Mouse (Mus musculus) thymus, postnatal 36 days (tissue): ENCODE results near the gene Adck1.
A peak's percentile ranks its signal among the peaks of the same experiment; 100 is the strongest.

Experiments used
- DNase-seq, 2 experiments: peaks; one replicate each; pipeline ENCODE4 v3.0.0; 2022; ENCODE audit warnings: mixed read lengths in 2 of 2

Gene Adck1

DNA sequence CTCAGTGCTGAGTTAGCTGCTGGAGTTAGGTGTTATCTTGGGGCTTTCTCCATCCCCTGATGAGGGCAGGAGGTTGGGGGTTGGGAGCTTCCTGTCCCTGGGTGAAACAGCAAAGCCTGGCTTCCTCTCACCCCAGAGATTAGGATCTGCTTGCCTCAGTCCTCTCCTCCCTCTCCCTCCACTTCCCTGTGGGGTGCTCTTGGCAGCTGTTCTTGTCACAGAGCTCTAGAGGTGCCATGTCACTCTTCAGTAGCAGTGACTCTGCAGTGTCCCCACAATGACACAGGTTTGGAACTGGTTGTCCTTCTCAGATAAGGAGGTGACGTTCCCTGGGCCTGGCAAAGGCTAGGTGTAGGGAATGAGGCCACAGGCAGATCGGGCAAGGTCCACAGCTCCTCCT lies 68.4 kb downstream of the Adck1 start:
- peak in 1 of 2 experiments; percentile 33 for DNase-seq

DNA sequence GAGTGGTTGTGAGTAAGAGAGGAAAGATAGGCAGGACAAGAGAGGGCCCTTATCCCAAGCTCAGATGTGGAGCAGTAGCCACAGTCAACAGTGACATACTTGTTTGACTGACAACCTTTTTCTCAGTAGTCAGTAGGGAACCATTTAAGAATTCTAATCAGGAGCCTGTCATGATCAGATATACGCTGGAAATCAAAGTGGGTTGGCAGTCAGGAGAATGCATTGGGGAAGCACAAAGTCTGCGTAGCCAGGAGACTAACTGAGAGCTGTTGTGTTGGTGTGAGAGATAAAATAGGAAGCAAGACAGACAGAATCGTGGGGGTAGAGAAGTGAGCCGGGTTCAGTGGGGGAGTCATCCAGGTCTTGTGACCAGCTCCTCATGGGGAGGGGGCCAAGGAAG lies 71.9 kb downstream of the Adck1 start:
- no peak for DNase-seq

DNA sequence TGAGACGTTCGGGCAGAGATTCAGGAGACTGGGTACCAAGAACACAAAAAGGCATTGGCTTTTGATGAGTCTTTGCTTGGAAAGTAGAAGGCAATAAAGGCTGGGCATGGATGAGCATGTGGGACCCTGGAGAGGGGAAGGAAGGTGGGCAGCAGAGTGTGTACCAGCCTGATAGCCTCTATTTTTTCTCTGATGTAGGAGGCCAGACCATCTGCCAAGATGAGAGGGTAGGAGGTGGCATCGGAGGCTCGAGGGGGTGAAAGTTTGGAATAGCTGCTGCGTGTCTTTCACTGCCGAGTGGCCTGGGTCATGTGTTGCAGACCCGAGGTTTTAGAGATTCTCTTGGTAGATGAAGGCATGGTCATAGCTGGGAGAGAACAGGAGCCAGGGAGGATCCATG lies 72.8 kb downstream of the Adck1 start:
- no peak for DNase-seq

DNA sequence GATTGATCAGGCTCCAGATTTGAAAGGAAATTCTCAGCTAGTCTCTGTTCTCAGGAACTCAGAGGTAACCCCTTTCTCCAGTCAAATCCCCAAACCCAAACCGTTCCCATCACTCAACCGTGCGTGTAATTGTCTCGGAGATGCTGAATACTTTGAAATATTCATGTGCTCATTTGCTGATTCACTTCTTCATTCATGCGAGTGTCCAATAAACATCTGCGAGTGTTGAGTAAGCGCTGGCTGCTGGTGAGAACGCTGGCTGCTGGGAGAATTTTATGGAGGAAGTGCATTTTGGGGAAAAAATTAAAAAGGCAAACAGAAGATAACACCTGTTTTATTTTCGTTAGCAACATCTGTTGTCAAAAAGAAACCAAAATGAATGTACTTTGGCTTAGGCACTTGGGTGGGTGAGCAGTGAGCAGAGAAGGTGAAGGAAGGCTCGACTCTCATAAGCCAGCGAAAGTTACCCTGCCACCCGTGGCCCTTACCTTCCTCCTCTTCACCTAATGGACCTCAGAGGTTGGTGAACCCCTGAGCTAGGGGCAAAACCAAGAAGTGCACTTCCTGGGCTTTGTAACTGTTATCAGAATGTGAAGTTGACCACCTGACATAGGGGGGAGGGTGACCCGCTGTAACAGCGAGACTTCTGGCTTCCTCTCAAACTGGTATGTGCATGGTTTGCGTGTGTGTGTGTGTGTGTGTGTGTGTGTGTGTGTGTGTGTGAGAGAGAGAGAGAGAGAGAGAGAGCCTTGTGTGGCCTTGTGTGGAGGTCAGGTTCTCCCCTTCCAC lies 76.8 kb downstream of the Adck1 start:
- DNase-seq: peak; percentile 26 to 40

DNA sequence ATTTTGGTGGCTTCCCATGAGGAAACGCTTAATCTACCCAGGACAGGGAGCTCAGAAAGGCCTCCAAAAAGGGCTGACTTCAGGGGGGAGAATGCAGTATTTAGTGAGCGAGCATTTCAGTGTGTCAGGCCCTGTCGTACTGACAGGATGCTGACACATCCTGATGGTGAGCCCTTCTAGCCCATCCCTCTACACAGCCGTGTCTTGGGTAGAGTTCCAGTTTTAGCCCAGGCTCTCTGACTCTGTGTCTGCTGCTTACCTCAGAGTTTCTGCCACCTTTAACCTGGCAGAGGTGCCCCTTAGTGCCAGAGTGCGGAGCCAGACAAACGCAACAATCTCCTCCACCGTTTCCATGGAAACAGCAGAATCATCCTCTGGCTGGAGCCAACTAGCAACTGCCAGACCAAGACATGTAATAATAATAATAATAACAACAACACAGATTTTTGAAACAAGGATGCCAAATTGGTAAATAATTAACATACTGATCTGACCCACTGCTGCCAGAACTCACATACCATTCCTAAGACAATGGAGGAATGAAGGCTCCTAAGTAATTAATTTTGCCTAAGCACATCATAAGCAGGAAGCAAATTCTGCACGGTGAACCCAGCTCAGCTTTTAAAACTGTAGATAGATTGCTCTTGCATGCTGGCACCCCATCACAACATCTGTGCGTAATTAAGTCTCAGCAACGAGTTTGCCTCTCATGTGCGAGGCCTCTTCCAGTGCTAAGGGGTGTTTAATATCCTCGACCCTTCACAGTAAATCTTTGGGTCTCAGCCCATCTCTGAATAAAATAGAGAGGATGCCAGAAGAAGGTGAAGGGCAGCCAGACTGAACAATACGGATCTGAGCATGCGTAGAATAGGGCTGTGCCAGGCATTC lies 81.8 kb downstream of the Adck1 start:
- no peak for DNase-seq

DNA sequence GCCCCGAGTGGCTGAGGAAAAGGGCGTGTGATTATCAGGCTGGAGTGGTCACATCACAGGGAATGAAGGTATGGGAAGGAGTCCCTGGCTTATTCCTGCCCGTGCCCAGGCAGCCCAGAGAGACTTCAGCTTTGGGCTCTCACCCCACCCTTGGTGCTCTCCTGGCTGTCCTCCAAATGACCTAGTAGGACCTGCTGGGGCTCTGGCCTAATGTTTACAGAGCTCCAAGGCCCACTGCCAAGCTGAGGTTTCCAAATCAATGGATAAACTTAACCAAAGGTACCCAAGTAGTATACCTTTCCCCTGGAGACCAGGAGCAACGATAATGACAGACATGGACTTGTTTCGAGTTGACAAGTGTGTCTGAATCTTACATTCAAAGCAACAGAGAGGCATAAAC lies 83.7 kb downstream of the Adck1 start:
- DNase-seq: no peak

DNA sequence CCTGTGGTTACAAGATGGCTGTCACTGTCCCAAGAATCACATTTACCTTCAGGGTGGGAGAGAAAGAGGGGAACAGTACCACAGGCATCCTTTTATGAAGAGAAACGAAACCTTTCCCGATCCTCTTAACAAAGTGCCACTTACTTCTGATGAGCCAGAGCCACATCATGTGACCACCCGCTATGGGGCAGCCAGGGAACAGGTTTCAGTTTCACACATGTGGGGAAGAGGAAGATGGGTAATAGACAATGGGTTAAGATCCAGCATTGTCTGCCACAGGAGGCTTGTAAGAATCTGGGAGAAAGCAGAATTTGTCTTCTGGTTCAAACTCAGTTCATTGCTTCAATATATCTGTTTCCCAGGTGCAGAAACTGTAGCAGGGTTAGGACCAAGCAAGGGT lies 85.1 kb downstream of the Adck1 start:
- DNase-seq: no peak

DNA sequence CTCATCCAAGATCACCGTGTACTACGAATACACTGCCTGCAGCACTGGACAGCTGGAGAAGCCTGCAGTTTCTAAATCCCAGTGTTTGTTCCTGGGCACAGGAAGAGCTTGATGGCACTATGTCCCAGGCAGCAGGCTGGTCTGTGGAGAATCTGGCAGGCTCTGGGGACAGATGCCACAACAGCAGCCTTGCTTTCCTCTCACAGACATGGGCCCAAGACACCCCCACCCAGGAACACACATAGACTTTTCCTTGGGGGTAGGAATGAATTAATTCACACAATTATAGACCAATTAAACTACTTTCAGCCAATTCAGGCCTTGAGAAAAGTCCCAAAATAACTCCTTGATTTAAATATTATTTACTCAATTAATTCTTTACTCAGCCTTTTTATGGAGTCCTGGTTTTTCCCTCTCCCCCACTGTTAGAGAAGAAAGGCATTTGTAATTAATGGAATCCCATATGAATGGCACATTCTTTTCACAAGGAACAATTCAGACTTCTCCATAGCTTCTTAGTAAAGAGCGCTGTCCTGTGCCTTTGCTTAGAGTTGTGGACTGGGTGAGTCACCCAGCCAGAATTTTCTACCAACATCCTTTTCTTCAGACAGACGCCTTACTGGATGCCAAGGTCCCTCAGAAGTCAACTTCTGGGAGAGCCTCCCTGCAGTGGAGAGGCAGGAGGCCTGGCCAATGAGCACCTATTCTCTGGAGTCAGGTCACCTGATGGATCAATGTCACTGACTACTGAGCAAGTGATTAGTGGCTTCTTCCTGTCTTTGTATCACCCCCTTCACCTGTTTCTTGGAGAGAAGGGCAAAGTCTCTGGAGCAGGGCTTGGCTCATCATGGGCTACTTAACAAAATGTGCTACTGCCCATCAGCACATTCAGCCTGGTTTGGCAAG lies 90.6 kb downstream of the Adck1 start:
- no peak for DNase-seq

DNA sequence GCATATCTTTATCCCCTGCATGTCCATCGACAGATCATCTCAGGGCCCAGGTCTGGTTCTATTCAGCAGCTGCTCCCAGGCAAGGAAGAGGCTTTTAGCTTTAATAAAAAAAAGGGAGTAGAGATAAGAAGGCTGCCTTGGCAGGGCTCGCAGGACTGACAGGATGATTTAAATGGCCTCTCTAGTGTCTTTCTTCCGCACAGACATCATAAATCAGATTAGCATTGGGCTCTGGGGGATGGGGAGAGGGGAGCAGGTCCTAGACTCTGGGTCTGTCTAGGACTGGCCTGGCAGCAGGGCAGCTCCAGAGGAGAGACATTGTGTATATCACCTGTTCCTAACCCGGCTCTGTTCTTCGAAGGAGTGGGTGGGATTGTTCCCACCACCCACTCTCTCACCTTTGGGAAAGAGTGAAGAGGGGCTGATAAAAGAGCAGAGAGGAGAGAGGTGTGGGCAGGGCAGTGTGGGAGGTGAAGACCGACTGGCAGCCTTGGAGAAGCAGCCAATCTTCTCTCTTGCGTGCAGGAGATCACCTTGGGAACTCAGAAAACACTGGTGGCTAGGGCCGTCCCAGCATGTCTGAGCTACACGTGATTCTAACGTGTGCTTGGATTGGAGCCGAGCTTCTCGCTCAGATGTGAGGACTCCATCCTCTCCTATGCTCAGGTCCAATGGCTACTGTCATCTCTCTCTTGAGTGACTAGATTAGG lies 94.5 kb downstream of the Adck1 start:
- DNase-seq: no peak

DNA sequence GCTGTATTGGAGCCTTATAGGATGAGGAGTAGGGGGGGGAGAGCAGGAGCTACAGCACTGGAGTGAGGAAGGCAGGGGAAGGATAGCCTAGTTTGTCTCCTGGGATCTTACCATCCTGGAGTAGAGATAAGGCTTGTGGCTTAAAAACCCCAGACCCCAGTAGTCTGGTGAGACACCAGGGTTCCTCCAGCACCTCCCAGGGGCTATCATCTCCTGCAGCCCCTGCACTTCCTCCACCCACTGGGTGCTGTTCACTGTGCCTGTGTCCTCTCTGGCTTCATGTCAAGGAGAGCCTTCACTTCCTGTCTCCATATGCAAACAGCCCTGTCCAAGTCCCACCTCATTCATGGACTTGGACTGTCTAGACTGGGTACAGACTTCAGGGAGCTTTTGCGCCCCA lies 96.7 kb downstream of the Adck1 start:
- no peak for DNase-seq

DNA sequence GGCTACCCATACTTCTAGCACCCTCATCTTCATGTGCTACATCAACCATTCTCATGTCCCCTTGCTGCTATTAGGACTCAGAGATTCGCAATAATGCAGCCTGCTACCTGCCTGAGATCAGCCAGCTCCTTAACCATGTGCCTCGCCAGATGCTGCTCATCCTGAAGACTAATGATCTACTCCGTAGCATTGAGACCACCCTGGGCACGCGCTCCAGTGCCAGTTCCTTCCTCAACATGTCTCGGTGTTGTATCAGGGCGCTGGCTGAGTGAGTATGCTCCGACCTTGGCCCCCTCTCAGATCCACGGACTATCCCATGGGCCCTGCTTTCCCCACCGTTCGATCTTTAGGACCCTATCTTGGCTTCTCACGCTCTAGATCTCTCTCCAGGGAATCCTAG lies 98.6 kb downstream of the Adck1 start:
- no peak for DNase-seq

DNA sequence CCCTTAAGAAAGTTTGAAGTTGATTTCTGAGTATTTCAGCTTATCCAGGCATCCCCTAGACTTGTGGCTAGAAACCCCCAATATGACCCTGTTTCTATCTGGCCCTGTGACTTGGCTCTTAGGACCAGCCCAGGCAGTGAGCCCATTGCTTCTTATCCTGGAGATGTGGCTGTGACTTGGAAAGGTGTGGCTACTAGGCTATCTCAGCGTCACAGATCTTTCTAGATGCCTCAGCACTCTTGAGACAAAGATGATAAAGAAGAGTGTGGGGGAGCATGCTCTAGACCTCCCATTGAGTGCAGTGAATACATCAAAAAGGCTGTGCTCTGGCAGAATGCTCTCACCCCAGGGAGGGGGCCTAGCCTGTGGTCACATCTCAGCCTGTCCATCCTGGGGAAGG lies 99.1 kb downstream of the Adck1 start:
- DNase-seq: no peak

DNA sequence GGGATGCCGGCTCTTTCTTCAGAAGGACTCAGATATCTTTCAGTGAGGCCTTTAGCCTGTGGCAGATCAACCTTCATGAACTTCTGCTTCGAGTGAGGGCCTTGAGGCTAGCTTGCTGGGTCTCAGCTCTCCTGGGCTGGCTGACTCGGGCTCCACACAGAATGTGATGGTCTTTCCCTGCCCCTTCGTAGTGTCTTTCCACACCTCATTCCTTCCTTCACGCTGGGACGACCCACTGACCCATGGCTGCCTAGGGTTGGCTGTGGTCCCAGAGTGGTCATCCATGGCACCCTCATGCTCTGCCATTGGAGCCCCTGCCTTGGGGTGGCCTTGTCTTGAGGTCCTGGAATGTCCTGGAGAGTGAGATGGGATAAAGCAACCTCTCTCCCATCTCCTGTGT lies 100.7 kb downstream of the Adck1 start:
- DNase-seq: no peak

DNA sequence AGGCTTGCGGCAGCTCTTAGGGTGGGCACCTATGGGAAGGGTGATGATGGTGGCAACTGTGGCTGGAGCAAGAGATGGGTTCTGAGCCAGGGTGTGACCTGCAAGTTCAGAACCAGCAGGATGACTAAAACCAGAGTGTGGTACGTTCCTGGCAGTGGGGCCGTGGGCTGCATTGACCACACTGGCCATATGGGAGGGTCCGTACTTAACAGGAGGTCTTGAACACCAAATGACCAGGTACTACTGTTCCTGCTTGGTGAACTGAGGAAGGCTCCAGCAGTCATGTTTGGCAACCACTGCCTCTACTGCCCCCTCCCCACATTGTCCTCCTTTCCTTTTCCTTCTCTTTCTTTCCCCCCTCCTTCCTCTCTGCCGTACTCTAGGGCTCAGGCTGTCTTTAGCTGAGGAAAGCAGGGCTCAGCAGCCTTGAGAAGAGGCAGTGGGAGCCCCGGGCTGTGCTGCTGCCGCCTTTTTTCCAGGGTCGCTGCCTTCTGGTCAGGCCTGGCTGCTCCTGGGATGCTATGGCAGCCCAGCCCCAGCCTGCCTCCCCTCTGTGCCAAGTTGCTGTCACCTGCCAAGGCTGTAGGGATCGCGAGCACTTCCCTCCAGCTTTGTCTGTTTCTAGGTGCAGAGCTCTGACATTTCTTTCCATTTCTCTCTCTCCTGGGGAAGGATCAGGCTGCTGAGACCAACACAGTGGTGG lies 103.4 kb downstream of the Adck1 start:
- DNase-seq: no peak

DNA sequence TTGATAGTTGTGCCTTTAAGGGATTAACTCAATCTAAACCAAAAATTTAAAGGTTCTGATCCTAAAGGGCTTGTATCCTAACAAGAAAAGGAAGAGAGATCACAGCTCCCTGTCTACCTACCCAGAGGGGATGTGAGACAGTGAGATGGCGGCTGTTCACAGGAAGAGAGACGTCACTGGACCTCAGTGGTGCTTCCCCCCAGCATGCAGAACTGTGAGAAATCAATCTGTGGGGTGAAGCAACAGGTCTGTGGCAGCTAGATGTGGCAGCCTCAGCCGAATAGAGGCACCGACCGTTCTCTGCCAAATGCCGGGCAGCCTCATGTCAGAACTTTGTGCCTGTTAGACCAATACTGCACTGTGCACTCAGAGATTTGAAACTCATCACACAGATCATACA lies 106.4 kb downstream of the Adck1 start:
- DNase-seq: no peak

DNA sequence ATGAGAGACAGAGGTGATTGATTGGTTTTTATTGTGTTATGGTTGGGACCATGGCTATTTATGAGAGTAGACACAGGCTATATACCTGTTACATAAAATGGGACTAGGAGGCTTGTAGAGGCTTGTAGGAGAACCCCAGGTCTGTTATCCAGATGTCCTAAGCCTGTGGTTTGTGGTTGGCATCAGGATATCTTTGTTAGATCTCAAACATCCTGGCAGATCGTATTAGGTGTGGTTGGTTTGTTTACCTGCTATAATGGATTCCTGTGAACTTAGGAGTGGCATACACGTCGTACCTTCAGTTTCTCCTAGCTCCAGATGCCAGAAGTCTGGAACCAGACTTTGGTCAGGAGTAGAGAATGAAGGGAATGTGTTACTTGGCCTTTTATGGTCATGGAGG lies 106.9 kb downstream of the Adck1 start:
- no peak for DNase-seq

DNA sequence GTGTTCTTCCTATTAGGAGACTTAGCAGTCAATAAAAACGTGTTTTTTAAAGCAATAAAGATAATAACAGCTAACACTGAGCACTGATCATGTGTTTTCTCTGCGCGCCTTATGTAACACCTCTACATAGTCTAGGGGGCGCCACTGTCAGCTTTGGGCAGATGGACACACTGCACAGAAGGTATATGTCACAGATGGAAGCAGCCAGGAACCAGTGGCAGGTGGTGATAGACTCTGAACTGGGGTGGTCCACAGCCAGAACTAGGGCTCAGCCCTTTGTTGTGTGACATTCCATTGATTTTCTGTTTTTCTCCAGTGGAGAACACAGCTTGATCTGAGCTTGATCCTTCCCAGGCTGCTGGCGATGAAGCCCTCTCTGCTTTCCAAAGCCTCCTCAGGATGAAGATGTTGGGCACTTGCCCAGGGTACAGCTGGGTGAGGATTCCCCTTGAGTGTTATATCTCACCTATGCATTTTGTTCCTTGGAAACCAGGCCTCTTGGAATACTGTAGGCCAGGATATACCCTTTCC lies 107.6 kb downstream of the Adck1 start:
- no peak for DNase-seq

DNA sequence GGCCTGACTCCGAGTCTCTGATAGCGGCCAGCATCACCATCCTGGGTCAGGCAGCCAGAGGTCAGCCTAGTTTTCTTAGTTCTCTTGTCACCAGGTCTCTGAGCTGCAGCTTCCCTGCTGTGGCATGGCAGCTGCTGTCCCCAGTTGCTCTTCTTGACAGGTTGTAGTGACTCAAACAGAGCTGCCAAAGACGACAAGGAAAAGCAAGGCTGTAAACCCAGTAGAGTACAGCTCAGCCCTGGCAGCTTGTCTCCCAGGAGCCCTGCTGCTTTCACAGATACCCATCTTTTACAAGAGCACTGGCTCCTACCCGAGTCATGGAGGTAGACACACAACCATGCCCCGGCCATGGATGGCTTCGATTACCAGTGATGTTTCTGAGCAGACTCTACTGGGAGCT lies 108.3 kb downstream of the Adck1 start:
- no peak for DNase-seq

DNA sequence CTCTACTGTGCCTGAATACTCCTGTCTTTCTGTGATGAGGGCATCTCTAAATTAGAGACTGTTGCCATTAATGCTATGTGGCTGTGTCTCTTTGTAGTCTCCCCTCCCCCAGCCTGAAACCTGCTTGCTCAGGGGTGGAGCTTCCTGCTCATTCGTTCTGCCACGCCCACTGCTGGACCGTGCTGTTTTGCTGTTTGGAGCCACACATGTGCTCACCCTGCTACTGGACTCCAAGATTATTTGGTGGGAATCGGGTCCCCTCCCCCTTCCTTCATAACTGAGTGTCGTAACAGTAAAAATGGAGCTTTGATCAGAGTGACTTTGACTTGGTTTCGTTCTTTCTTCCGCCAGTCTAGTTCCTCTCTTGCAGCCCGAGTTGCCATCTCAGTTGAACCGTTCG lies 111.5 kb downstream of the Adck1 start:
- peak in 1 of 2 experiments; percentile 16 for DNase-seq

DNA sequence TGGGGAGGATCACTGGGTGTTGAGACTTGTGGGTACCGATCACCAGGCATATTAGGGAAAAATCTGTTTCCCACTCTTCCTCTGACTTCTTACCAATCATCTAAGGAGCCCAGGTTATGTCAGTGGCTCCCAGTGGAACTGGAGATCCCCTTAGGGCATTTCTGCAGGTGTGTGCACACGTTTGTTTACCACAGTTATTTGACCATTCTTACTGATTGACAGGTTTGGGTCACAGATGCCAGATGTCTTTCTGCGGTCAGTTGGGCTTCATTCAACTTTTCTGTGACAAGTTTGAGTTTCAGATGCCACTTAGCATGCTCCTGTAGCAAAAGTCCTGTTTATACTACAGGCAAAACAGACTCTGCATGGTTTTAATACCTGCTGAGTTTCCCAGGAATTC lies 112.5 kb downstream of the Adck1 start:
- no peak for DNase-seq

DNA sequence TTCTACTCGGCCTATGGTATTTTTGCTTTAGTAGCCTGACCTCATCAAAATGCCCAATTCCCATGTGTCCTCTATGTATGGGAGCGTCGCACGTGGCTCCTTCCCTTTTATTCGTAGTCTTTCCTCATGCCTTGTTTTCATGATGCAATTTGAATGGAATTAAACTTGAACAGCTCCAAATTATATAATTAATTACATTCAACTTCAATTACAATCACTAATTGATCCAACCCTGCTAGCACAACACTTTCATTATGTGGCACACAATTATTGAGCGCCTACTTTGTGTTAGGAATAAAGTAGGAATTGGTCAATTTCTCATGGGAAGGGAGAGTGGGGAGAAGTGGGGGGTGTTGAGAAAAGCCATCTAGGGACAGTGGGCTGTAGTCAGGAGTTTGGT lies 113.4 kb downstream of the Adck1 start:
- no peak for DNase-seq

DNA sequence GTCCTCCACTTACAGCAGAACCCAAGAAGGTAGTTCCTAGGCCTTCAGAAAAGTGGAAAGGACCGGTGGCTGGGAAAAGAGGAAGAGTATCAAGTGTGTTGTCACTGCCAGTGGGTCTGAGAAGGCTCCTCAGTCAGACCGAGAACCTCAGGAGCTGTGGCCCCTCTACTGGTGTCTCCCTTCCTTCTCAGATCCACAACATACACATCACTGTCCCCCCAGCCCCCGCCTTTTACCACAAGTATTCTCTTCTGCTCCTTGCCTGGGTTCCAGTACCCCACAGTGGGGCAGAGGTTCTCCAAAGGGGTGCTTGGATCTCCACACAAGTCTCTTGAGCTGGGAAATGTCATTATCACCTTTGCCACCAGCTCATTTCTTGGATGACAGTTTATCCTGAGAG lies 115.5 kb downstream of the Adck1 start:
- DNase-seq: no peak
